Mouse (Mus musculus): Measurements from ENCODE around the gene Zscan12.

Zscan12 gene

DNA sequence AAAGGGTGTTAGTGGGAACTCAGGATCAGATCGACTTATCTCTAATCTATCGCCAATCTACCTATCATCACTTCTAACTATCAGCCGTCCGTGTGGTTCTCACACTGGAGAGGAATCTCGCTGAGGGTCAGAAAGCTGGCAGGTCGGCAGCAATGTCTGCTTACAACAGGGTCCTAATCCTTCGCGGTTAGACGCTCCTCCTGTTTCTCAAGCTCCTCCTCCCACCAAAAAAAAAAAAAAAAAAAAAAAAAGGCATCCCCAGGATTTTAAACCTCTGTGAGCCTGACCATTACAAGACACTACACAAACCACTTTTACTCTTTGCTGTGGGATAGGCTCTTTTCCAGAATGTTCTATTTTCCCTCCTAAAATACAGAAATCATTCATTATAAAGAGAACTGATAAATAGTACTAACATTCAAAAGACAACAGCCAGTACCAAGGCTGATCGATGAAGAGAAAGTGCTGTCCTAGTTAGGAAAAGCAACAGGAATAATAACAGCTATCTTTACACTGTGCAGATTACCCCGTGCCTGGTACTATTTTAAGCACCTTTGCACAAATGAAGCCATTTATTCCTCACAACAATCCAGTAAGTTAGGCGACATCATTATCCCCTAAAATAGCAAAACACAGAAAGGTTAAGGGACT, 39.1 kb downstream of the Zscan12 start:
- peak; percentile 57 for DNase-seq (ENCODE audit: low read depth, low spot score)

DNA sequence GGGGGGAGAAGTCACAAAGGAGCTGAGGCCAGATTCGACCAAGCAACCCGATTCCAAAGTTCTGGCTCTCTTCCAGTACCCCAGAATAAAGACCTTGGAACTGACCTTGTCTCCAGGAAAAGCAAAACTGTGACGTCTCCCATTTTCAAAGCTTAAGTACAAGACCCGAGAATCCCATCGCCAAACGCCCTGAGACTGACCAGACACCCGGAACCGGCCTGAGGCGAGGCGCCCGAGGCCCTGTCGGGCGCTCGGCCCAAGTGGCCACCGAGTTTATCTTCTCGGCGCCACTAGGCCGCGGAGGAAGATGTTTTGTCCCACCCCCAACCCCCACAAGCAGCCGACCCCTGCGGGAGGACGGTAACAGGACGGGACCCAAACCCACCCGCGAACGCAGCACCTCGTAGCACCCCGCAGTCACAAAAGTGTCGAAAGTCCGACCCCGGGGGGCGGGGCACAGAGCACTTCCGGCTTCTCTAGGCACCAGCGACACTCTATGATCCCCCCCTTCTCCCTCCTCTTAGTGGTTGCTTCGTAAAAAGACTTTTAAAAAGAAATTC, 39.7 kb downstream of the Zscan12 start, which contains the start of gene Zkscan3:
Gene Zkscan3, minus strand, starts transcription at position 469 of the 560 bp plus-strand sequence.
- peak; percentile 85 for DNase-seq (ENCODE audit: low read depth, low spot score)

DNA sequence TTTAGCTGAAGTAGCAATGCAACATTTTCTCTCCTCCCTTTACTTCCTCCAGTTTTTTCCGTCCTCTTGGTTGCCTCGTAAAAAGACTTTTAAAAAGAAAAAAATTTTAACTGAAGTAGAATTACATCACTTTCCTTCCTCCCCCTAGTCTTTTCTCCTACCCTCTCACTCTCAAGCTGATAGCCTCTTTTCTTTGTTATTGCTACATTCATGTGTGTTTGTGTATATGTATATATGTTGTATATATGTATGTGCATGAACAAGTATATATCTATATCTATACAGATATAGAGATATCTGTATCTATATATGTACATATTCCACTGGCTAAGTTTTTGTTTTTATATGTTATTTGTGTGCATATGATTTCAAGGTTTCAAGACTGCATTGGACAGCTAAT, 40.2 kb downstream of the Zscan12 start:
- no peak for DNase-seq (ENCODE audit: low read depth, low spot score)

DNA sequence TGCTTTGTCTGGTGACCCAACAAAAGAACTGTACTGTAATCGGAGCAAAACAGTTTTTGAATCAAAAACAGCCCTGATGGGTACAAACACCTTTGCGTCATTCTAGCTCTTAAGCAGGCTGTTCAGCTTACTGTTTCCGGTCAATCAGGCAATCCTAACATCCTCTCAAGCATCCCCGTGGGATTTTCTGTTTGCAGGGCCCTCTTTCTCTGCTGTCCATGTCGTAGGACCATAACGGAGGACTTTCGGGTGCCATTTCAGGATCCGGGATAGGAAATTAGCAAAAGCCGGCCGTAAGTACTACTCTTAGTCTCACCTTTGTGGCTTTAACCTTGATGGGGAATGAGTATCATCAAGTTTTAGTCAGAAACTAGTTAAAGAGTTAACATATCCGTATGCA, 44.7 kb downstream of the Zscan12 start:
- DNase-seq (ENCODE audit: low read depth, low spot score), result no peak

DNA sequence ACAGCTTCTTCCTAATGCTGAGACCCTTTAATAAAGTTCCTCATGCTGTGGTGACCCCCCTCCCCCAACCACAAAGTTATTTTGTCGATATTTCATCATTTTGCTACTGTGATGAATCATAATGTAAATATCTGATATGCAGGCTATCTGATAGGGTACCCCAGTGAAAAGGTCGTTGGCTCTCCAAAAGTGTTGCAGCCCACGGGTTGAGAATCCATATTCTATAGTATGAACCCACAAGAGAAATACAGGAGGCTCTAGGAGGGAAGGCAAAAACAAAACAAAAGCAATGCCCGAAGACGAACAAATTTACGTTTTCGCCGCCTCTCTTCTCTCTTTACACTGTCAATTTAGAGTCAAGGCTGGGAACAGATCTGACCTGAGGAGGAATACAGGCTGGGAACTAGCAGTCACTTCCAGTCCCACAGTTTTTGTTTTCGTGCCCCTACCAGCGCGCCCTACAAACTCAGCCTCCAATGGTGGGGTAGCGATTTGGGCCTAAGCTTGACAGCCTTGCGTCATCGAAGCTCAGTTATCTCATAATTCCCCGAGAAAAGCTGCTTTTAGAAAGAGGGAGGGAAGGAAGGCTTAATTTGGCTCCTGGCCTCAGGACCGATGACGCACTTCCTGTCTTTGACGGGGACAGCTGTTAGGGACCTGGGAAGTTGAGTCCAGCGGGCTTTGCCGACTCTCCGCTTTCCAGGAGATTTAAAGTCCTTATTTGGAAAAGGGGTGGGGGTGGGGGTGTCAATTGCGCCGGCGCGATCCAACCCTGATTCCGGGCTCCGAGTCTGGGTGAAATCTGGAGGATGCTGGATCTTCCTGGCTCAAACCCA, 45.6 kb downstream of the Zscan12 start:
- peak; percentile 93 for DNase-seq (ENCODE audit: low read depth, low spot score)

DNA sequence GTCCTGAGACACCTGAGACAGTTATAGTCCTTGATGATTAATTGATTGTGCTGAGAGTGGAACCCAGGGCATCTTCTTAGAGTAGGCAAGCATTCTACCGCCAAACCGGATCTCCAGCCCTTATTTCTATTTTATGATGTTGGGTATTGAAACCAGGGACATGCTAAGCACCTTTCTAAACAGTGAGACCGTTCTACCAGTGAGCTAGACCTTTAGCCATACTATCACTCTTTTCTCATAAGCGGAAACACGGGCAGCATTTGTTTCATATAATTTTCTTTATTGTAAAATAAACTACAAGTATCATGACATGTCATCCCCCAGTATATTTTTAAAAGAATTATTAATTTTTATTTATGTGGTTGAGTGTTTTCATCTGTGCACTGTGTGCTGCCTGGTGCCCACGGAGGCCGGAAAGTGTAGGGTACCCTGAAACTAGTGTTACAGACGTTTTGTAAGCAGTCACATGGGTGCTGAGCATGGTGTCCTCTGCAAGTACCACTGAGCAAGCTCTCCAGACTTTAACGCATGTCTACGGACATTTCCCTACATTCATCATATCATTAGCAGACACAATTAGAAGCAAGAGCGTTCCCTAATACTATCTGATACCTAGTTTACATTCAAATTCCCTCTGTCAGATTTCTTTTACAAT, 46.3 kb downstream of the Zscan12 start:
- DNase-seq (ENCODE audit: low read depth, low spot score), result no peak

DNA sequence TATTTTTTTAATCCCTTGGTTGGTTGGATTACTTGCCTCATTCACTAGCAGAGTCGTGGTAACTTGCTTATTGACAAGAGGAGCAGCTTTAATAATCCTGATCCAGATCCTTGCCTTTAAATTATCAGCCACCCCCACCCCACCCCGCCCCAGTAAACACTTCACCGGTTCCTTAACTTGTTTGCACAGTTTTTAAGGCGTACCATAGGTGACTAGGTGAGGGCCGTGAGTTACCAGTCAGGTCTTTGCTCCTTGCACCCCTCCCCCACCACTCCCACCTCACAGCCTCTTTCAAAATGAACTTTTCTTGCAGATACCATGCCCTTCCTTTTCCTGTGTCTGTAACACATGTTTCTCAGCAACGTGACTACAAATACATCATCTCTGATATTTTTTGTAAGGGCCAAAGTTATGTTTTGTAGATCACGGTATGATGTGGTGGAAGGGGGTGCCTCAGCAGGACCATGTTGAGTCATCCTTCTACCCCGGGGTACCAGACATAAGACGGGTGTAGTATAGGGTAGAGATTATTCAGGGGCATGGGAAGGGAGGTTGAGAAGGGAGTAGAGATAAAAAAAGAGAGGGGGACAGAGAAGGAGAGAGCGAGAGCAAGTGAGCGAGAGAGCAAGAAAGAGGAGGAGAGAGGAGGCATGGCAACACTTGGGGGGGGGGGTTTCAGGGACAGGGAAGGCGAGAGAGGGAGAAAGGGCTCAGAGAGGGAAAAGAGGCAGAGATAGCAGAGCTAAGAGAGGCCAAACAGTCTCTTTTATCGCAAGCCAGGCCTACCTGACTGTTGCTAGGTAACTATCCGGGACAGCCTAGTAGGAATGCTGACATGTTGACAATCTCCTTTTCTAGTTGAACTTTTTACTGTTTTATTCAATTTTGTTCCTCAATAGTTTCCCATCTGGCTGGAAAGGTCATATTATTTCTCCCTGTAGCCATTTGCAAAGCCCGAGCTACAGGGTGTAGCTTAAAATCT, 51.9 kb downstream of the Zscan12 start:
- DNase-seq (ENCODE audit: low read depth, low spot score), result peak; percentile 46

DNA sequence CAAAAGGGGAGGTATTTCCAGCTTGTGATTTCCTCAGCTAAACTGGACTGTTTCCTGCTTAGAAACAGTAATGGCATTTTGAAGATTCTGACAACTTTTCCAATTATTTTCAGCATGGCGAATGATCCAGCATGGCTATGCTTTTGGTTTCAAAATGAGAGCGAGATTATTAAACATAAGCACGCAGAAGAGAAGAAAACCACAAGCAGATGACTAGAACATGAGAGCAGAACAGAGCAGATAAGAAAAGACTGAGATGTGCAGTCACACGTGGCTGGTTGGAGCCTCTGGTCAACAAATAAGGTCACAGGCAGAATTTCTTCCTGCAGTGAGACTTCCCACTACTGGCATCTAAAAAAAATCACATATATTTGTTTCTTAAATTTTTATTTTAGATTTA, 52.6 kb downstream of the Zscan12 start:
- DNase-seq (ENCODE audit: low read depth, low spot score), result no peak

DNA sequence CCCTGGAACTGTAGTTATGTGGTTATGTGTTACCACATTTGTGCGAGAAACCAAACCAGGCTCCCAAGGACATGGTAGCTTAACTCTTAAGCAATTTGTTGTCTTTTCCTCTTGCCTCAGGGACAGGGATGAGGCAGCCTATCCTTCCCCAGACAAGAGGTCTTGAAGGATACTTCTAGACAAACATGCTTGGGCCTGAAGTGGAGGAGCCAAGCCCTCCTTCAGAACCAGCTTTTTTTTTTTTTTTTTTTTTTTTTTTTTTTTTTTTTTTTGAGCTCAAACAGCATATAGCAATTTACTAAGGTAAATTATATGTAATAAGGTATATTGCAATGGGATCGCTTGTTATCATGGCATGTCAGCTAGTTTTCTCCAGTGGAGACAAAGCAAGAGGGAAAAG, 53.1 kb downstream of the Zscan12 start:
- DNase-seq (ENCODE audit: low read depth, low spot score), result no peak

DNA sequence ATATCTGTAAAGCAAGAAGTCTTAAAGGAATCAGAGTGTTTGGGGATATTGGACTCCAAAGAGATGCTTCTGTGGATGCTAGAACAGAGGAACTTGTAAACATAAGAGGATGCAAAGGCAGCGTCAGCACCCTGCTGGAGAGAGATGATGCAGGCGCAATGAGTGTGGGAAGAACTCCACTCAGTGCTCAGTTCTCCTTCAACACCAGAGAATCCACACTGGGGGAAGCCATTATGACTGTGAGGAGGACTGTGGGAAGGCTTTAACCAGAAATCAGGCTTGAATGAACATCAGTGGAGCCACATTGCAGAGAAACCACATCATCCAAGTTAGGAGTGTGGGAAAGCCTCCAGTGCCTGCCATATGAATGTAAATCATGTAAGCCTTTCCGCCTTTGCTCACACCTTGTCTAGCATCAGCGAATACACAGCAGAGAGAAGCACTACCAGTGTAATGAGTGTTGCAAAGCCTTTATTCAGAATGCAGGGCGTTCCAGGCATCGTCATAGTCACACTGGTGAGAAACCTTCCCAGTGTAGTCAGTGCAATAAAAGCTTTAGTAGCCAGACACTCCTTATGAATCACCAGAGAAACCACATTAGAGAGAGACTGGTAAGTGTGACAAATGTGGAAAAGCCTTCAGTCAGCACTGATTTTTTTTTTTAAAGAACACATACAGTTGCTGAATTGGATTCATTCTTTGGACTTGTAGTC, 54.8 kb downstream of the Zscan12 start:
- DNase-seq (ENCODE audit: low read depth, low spot score), result no peak

DNA sequence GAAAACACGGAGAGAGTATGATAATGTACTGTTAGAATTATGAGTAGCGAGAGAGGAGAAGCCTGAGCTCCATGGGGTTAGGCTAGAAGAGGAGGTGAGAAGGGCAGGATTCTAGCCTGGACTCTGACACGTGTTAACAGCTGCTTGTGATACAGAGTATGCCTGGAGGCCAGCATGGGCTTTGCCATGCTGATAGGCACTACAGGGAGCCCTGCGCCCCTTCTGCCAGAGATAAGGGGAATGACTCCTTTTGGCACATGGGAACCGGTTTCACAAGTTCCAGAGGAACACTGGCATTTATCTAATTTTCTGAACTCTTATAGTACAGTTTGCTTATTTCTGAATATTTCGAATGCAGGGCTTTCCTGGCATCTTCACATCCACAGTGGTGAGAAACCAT, 56.2 kb downstream of the Zscan12 start:
- DNase-seq (ENCODE audit: low read depth, low spot score), result no peak
